Mouse (Mus musculus) heart, embryonic 10.5 days (tissue): ENCODE results near the gene Gm20425. TPM values are rescaled to one million over a fixed set of nuclear protein-coding genes. Genes with fewer than 3 reads are reported as not detected.

Experiments
- DNase-seq: peaks from one replicate; pipeline ENCODE4 v3.0.0-alpha.2; 2017; ENCODE audit warnings: low spot score
- H3K27ac ChIP-seq: fragments of 300-500 bp; sonication (generic); 2 replicates; pipeline ENCODE4 v1.5.1; 2016; ENCODE audit warnings: mild to moderate bottlenecking
- H3K27me3 ChIP-seq: fragments of 300-500 bp; sonication (generic); 2 replicates; pipeline ENCODE4 v1.6.1; 2016; ENCODE audit warnings: mild to moderate bottlenecking; ENCODE audit not compliant: poor library complexity, insufficient read depth, severe bottlenecking
- H3K36me3 ChIP-seq: fragments of 300-500 bp; sonication (generic); 2 replicates; pipeline ENCODE4 v1.6.1; 2016; ENCODE audit warnings: mild to moderate bottlenecking, moderate library complexity
- H3K4me1 ChIP-seq: fragments of 300-500 bp; sonication (generic); 2 replicates; pipeline ENCODE4 v1.6.1; 2016; ENCODE audit warnings: mild to moderate bottlenecking
- H3K4me3 ChIP-seq: fragments of 300-500 bp; sonication (generic); 2 replicates; pipeline ENCODE4 v1.5.1; 2016; ENCODE audit warnings: mild to moderate bottlenecking, moderate library complexity
- H3K9me3 ChIP-seq: fragments of 300-500 bp; sonication (generic); 2 replicates; pipeline ENCODE4 v1.6.1; 2016; ENCODE audit warnings: mild to moderate bottlenecking, moderate library complexity
- WGBS: fragments of 180-500 bp; shearing (Covaris S2); methylation state at CpG from one replicate; pipeline ENCODE4 v1.1.7; 2016; 5-methylcytosine and 5-hydroxymethylcytosine counted together
- polyA plus RNA-seq: library from polyadenylated mRNA; unstranded; fragments of >200 nt; fragmentation: Nextera tagmentation; extraction: Ambion mirVana; gene quantifications from 2 replicates; pipeline ENCODE4 v1.2.1, GENCODE M21; 2016

Gm20425 gene
- polyA plus RNA-seq, 1 experiment from 2014 or later, result 0.90 TPM

GRCm38 (mm10) chr9:103212654-103213420, 17.3 kb downstream of the Gm20425 start:
- Histone ChIP-seq H3K36me3 (no peaks in the 10 kb centered on the region), H3K27me3 (peaks cover 17% of the 10 kb centered on the region), H3K4me1 (no peaks in the 10 kb centered on the region), H3K4me3 (peak overlapping the region; percentile 9; the same call in 1 of the 2 replicates), H3K9me3 (no peaks in the 10 kb centered on the region), H3K27ac (no peak overlapping the region)
- no peak for DNase-seq
- WGBS, result 75% methylated on average over 28 of the region's 28 CpGs

GRCm38 (mm10) chr9:103208802-103209423, 21.2 kb downstream of the Gm20425 start:
- DNase-seq, result no peak
- H3K9me3 ChIP-seq, result no peaks in the 10 kb centered on the region
- peaks cover 14% of the 10 kb centered on the region for H3K27me3 ChIP-seq
- no peak overlapping the region for H3K27ac ChIP-seq
- H3K4me3 ChIP-seq, result no peak overlapping the region
- no peaks in the 10 kb centered on the region for H3K36me3 ChIP-seq
- H3K4me1 ChIP-seq, result no peaks in the 10 kb centered on the region
- WGBS, result 59% methylated on average over 6 of the region's 6 CpGs

- DNase-seq, result peak; percentile 92
- Histone ChIP-seq H3K4me3 (peak overlapping the region; percentile 42), H3K27ac (no peak overlapping the region), H3K9me3 (no peaks in the 10 kb centered on the region), H3K27me3 (peaks cover 14% of the 10 kb centered on the region), H3K36me3 (no peaks in the 10 kb centered on the region), H3K4me1 (no peaks in the 10 kb centered on the region)
- 12% methylated on average over 16 of the region's 16 CpGs for WGBS
These were observed 22.3 kb downstream of the Gm20425 start for GRCm38 (mm10) chr9:103207846-103208245.

- Histone ChIP-seq H3K4me1 (no peaks in the 10 kb centered on the region), H3K27ac (no peak overlapping the region), H3K9me3 (no peaks in the 10 kb centered on the region), H3K4me3 (no peak overlapping the region), H3K36me3 (no peaks in the 10 kb centered on the region), H3K27me3 (peaks cover 6% of the 10 kb centered on the region; the same call in 1 of the 2 replicates)
- DNase-seq, result no peak
- 81% methylated on average over 5 of the region's 5 CpGs for WGBS
These were observed 24.3 kb downstream of the Gm20425 start for GRCm38 (mm10) chr9:103205786-103206185.

GRCm38 (mm10) chr9:103201561-103202260, 28.4 kb downstream of the Gm20425 start, which contains the start of gene Srprb:
Srprb (minus strand) TSS chr9:103202137.
- Histone ChIP-seq H3K27ac (peak within 1 kb of the TSS; percentile 98), H3K4me1 (no peaks in the 10 kb centered on the region), H3K27me3 (no peaks in the 10 kb centered on the region), H3K9me3 (no peaks in the 10 kb centered on the region), H3K4me3 (peak within 1 kb of the TSS; percentile 98), H3K36me3 (peaks cover 34% of the 10 kb centered on the region)
- peak; percentile 96 for DNase-seq
- WGBS, result under 1% methylated on average over 45 of the region's 45 CpGs

GRCm38 (mm10) chr9:103188416-103188815, 41.7 kb downstream of the Gm20425 start:
- H3K36me3 ChIP-seq, result peaks cover 60% of the 10 kb centered on the region
- H3K9me3 ChIP-seq, result no peaks in the 10 kb centered on the region
- no peak overlapping the region for H3K4me3 ChIP-seq
- H3K4me1 ChIP-seq, result peaks cover 3% of the 10 kb centered on the region; the same call in 1 of the 2 replicates
- no peak overlapping the region for H3K27ac ChIP-seq
- WGBS, result 92% methylated on average over 4 of the region's 4 CpGs
- H3K27me3 ChIP-seq, result no peaks in the 10 kb centered on the region
- DNase-seq, result no peak

- DNase-seq, result no peak
- no peak overlapping the region for H3K4me3 ChIP-seq
- peaks cover 43% of the 10 kb centered on the region for H3K36me3 ChIP-seq
- peaks cover 3% of the 10 kb centered on the region; the same call in 1 of the 2 replicates for H3K4me1 ChIP-seq
- H3K9me3 ChIP-seq, result no peaks in the 10 kb centered on the region
- H3K27ac ChIP-seq, result no peak overlapping the region
- no peaks in the 10 kb centered on the region for H3K27me3 ChIP-seq
- WGBS, result 72% methylated on average over 9 of the region's 9 CpGs
These were observed 43.4 kb downstream of the Gm20425 start for GRCm38 (mm10) chr9:103186747-103187146.

- H3K36me3 ChIP-seq, result peaks cover 35% of the 10 kb centered on the region
- H3K4me3 ChIP-seq, result no peak overlapping the region
- no peaks in the 10 kb centered on the region for H3K27me3 ChIP-seq
- no peak overlapping the region for H3K27ac ChIP-seq
- H3K4me1 ChIP-seq, result peaks cover 3% of the 10 kb centered on the region; the same call in 1 of the 2 replicates
- no peaks in the 10 kb centered on the region for H3K9me3 ChIP-seq
- DNase-seq, result no peak
- WGBS, result 85% methylated on average over 8 of the region's 8 CpGs
These were observed 44.2 kb downstream of the Gm20425 start for GRCm38 (mm10) chr9:103185946-103186345.

GRCm38 (mm10) chr9:103184855-103185254, 45.3 kb downstream of the Gm20425 start:
- WGBS, result 61% methylated on average over 4 of the region's 4 CpGs
- H3K27me3 ChIP-seq, result 0 out of 2 replicates have a peak, but pooled peaks cover under 1% of the 10 kb centered on the region

GRCm38 (mm10) chr9:103181886-103182285, 48.2 kb downstream of the Gm20425 start:
- H3K36me3 ChIP-seq, result no peaks in the 10 kb centered on the region
- no peak overlapping the region for H3K4me3 ChIP-seq
- DNase-seq, result no peak
- peak overlapping the region; percentile 56; the same call in 1 of the 2 replicates for H3K27ac ChIP-seq
- no peaks in the 10 kb centered on the region for H3K9me3 ChIP-seq
- WGBS, result 88% methylated on average over 8 of the region's 8 CpGs
- peaks cover 13% of the 10 kb centered on the region for H3K4me1 ChIP-seq
- 0 out of 2 replicates have a peak, but pooled peaks cover 4% of the 10 kb centered on the region for H3K27me3 ChIP-seq

More at GRCm38 (mm10) chr9:103184855-103185254, 45.3 kb downstream of the Gm20425 start:
- Histone ChIP-seq H3K4me3 (no peak overlapping the region), H3K9me3 (no peaks in the 10 kb centered on the region), H3K27ac (no peak overlapping the region), H3K4me1 (peaks cover 14% of the 10 kb centered on the region), H3K36me3 (peaks cover 24% of the 10 kb centered on the region)
- DNase-seq, result no peak

- whole genome bisulfite sequencing, result 1% methylated on average over 20 of the region's 20 CpGs
- DNase-seq, result peak; percentile 94
- Histone ChIP-seq H3K27ac (peak overlapping the region; percentile 90), H3K27me3 (0 out of 2 replicates have a peak, but pooled peaks cover 4% of the 10 kb centered on the region), H3K4me1 (peaks cover 13% of the 10 kb centered on the region), H3K36me3 (no peaks in the 10 kb centered on the region), H3K9me3 (no peaks in the 10 kb centered on the region), H3K4me3 (peak overlapping the region; percentile 64)
These were observed 49.1 kb downstream of the Gm20425 start for GRCm38 (mm10) chr9:103180807-103181565.

- DNase-seq, result no peak
- 70% methylated on average over 3 of the region's 3 CpGs for WGBS
- no peaks in the 10 kb centered on the region for H3K9me3 ChIP-seq
These were observed 49.8 kb downstream of the Gm20425 start for GRCm38 (mm10) chr9:103180303-103180702.

More at GRCm38 (mm10) chr9:103180303-103180702, 49.8 kb downstream of the Gm20425 start:
- H3K4me3 ChIP-seq, result peak overlapping the region; percentile 64
- H3K4me1 ChIP-seq, result peaks cover 13% of the 10 kb centered on the region
- no peaks in the 10 kb centered on the region for H3K36me3 ChIP-seq
- H3K27ac ChIP-seq, result peak overlapping the region; percentile 90
- H3K27me3 ChIP-seq, result 0 out of 2 replicates have a peak, but pooled peaks cover 4% of the 10 kb centered on the region
